Mouse (Mus musculus) adrenal gland, postnatal 36 days (tissue): ENCODE measurements around the gene Sat1. TPM values are rescaled to one million over a fixed set of nuclear protein-coding genes. Genes with fewer than 3 reads are reported as not detected.

ENCODE experiments used
- DNase-seq, 2 experiments: peaks; one replicate each; pipeline ENCODE4 v3.0.0; 2021; ENCODE audit warnings: mixed read lengths in 1 of 2
- total RNA-seq, 2 experiments: library from RNA; stranded (reverse); gene quantifications; 2 replicates each; pipeline ENCODE4 v1.2.3; 2021

The Sat1 gene
- total RNA-seq, 2 experiments from 2014 or later: 111 to 142 TPM

- no peak for DNase-seq
Observed at GRCm38 (mm10) chrX:155167667-155168066, 48.6 kb downstream of the Sat1 start.

GRCm38 (mm10) chrX:155166313-155166712 is 49.9 kb downstream of the Sat1 start:
- no peak for DNase-seq

GRCm38 (mm10) chrX:155163553-155163952 is 52.7 kb downstream of the Sat1 start:
- no peak for DNase-seq

Other genes starting within 250 kb of the Sat1 start
- gene Magea8, start 220.6 kb downstream of the Sat1 start, total RNA-seq: not detected
- gene Magea5, start 153.3 kb downstream of the Sat1 start, total RNA-seq: not detected
- not detected for gene Magea1, start 126.7 kb downstream of the Sat1 start, total RNA-seq
- gene Magea2, start 122.8 kb downstream of the Sat1 start, total RNA-seq: not detected
- gene Cldn34b2, start 88.0 kb downstream of the Sat1 start, total RNA-seq: not detected
- gene Acot9, start 46.0 kb upstream of the Sat1 start, total RNA-seq: 10 to 100 TPM; 49.1 to 60.3 TPM
- gene Prdx4, start 124.3 kb upstream of the Sat1 start, total RNA-seq: 10 to 100 TPM; 31.7 to 38.5 TPM